Mouse (Mus musculus): ENCODE measurements around the gene Fam3c. TPM values are rescaled to one million over a fixed set of nuclear protein-coding genes. Genes with fewer than 3 reads are reported as not detected.

The Fam3c gene
- polyA plus RNA-seq, 1 experiment from 2014 or later = 59.9 TPM

GRCm38 (mm10) chr6:22398079-22398774 is 42.2 kb upstream of the Fam3c start:
- H3K27ac ChIP-seq (ENCODE audit: low read depth, low read length) = no peak overlapping the region
- no peak for TF ChIP-seq CTCF (IDR thresholded peaks at IDR 0.05; ENCODE audit: low read depth)
- 84% methylated on average over 7 of the region's 7 CpGs for WGBS
- H3K4me3 ChIP-seq (ENCODE audit: low read depth, low read length) = no peak overlapping the region
- no peak for ATAC-seq
- no peaks in the 10 kb centered on the region for H3K9me3 ChIP-seq (ENCODE audit: control insufficient read depth)
- no peak overlapping the region for H3K4me2 ChIP-seq (replicated peaks; ENCODE audit: low read depth)
- no peaks in the 10 kb centered on the region for H3K36me3 ChIP-seq (ENCODE audit: control insufficient read depth, insufficient read depth)
- H3K27me3 ChIP-seq (replicated peaks; ENCODE audit: control insufficient read depth, insufficient read depth, low read length) = no peaks in the 10 kb centered on the region
- H3K9ac ChIP-seq (ENCODE audit: low read depth, low read length) = no peak overlapping the region
- H3K4me1 ChIP-seq (replicated peaks; ENCODE audit: control insufficient read depth, insufficient read depth, low read length) = no peaks in the 10 kb centered on the region

GRCm38 (mm10) chr6:22395207-22395606 is 39.2 kb upstream of the Fam3c start:
- H3K27ac ChIP-seq (ENCODE audit: low read depth, low read length) = no peak overlapping the region
- H3K9ac ChIP-seq (ENCODE audit: low read depth, low read length) = no peak overlapping the region
- no peak for ATAC-seq
- H3K4me1 ChIP-seq (replicated peaks; ENCODE audit: control insufficient read depth, insufficient read depth, low read length) = no peaks in the 10 kb centered on the region
- no peak overlapping the region for H3K4me3 ChIP-seq (ENCODE audit: low read depth, low read length)
- H3K9me3 ChIP-seq (ENCODE audit: control insufficient read depth) = no peaks in the 10 kb centered on the region
- no peaks in the 10 kb centered on the region for H3K36me3 ChIP-seq (ENCODE audit: control insufficient read depth, insufficient read depth)
- WGBS = 14% methylated on average over 3 of the region's 3 CpGs
- no peak overlapping the region for H3K4me2 ChIP-seq (replicated peaks; ENCODE audit: low read depth)
- no peak for TF ChIP-seq CTCF (IDR thresholded peaks at IDR 0.05; ENCODE audit: low read depth)
- no peaks in the 10 kb centered on the region for H3K27me3 ChIP-seq (replicated peaks; ENCODE audit: control insufficient read depth, insufficient read depth, low read length)

- no peak overlapping the region for H3K4me2 ChIP-seq (replicated peaks; ENCODE audit: low read depth)
- no peak for TF ChIP-seq CTCF (IDR thresholded peaks at IDR 0.05; ENCODE audit: low read depth)
- WGBS = 67% methylated on average over 13 of the region's 13 CpGs
- H3K27me3 ChIP-seq (replicated peaks; ENCODE audit: control insufficient read depth, insufficient read depth, low read length) = no peaks in the 10 kb centered on the region
- no peak overlapping the region for H3K4me3 ChIP-seq (ENCODE audit: low read depth, low read length)
- H3K9me3 ChIP-seq (ENCODE audit: control insufficient read depth) = no peaks in the 10 kb centered on the region
- no peaks in the 10 kb centered on the region for H3K36me3 ChIP-seq (ENCODE audit: control insufficient read depth, insufficient read depth)
- H3K9ac ChIP-seq (ENCODE audit: low read depth, low read length) = no peak overlapping the region
- H3K4me1 ChIP-seq (replicated peaks; ENCODE audit: control insufficient read depth, insufficient read depth, low read length) = no peaks in the 10 kb centered on the region
- no peak overlapping the region for H3K27ac ChIP-seq (ENCODE audit: low read depth, low read length)
- no peak for ATAC-seq
Measured at GRCm38 (mm10) chr6:22390654-22391365, 34.8 kb upstream of the Fam3c start.

- Histone ChIP-seq H3K4me2 (replicated peaks; ENCODE audit: low read depth) (no peak overlapping the region), H3K4me1 (replicated peaks; ENCODE audit: control insufficient read depth, insufficient read depth, low read length) (no peaks in the 10 kb centered on the region), H3K9me3 (ENCODE audit: control insufficient read depth) (no peaks in the 10 kb centered on the region), H3K27me3 (replicated peaks; ENCODE audit: control insufficient read depth, insufficient read depth, low read length) (no peaks in the 10 kb centered on the region), H3K27ac (ENCODE audit: low read depth, low read length) (no peak overlapping the region), H3K4me3 (ENCODE audit: low read depth, low read length) (no peak overlapping the region), H3K9ac (ENCODE audit: low read depth, low read length) (no peak overlapping the region), H3K36me3 (ENCODE audit: control insufficient read depth, insufficient read depth) (no peaks in the 10 kb centered on the region)
- no peak for TF ChIP-seq CTCF (IDR thresholded peaks at IDR 0.05; ENCODE audit: low read depth)
- 88% methylated on average over 5 of the region's 5 CpGs for WGBS
- no peak for ATAC-seq
Measured at GRCm38 (mm10) chr6:22385254-22385870, 29.3 kb upstream of the Fam3c start.

- H3K36me3 ChIP-seq (ENCODE audit: control insufficient read depth, insufficient read depth) = no peaks in the 10 kb centered on the region
- no peaks in the 10 kb centered on the region for H3K9me3 ChIP-seq (ENCODE audit: control insufficient read depth)
- H3K27ac ChIP-seq (ENCODE audit: low read depth, low read length) = no peak overlapping the region
- WGBS = 73% methylated on average over 3 of the region's 3 CpGs
- H3K4me1 ChIP-seq (replicated peaks; ENCODE audit: control insufficient read depth, insufficient read depth, low read length) = no peaks in the 10 kb centered on the region
- TF ChIP-seq CTCF (IDR thresholded peaks at IDR 0.05; ENCODE audit: low read depth) = no peak
- no peak overlapping the region for H3K9ac ChIP-seq (ENCODE audit: low read depth, low read length)
- no peaks in the 10 kb centered on the region for H3K27me3 ChIP-seq (replicated peaks; ENCODE audit: control insufficient read depth, insufficient read depth, low read length)
- no peak overlapping the region for H3K4me3 ChIP-seq (ENCODE audit: low read depth, low read length)
- no peak overlapping the region for H3K4me2 ChIP-seq (replicated peaks; ENCODE audit: low read depth)
- ATAC-seq = no peak
Measured at GRCm38 (mm10) chr6:22380269-22380668, 24.2 kb upstream of the Fam3c start.

GRCm38 (mm10) chr6:22379831-22380230 is 23.8 kb upstream of the Fam3c start:
- 47% methylated on average over 1 of the region's 1 CpGs for WGBS

More at GRCm38 (mm10) chr6:22379831-22380230, 23.8 kb upstream of the Fam3c start:
- Histone ChIP-seq H3K27ac (ENCODE audit: low read depth, low read length) (no peak overlapping the region), H3K27me3 (replicated peaks; ENCODE audit: control insufficient read depth, insufficient read depth, low read length) (no peaks in the 10 kb centered on the region), H3K36me3 (ENCODE audit: control insufficient read depth, insufficient read depth) (no peaks in the 10 kb centered on the region), H3K9me3 (ENCODE audit: control insufficient read depth) (no peaks in the 10 kb centered on the region), H3K4me3 (ENCODE audit: low read depth, low read length) (no peak overlapping the region), H3K9ac (ENCODE audit: low read depth, low read length) (no peak overlapping the region), H3K4me2 (replicated peaks; ENCODE audit: low read depth) (no peak overlapping the region), H3K4me1 (replicated peaks; ENCODE audit: control insufficient read depth, insufficient read depth, low read length) (no peaks in the 10 kb centered on the region)
- ATAC-seq = no peak
- no peak for TF ChIP-seq CTCF (IDR thresholded peaks at IDR 0.05; ENCODE audit: low read depth)

Measured in intestine, postnatal 0 days (tissue).